Mouse (Mus musculus): ENCODE measurements around the gene 2610001J05Rik.

GRCm38 (mm10) chr6:13828877-13829276 is 42.4 kb downstream of the 2610001J05Rik start:
- TF ChIP-seq CTCF (conservative IDR thresholded peaks at IDR 0.05; ENCODE audit: low read length), result no peak
- TF ChIP-seq NANOG (IDR thresholded peaks at IDR 0.05; ENCODE audit: borderline replicate concordance, low read length), result no peak
- TF ChIP-seq POU5F1 (IDR thresholded peaks at IDR 0.05; ENCODE audit: borderline replicate concordance, low read length), result no peak

Data from E14TG2a.4 (cell line).